Comparison of ENCODE assay signal across 10 mouse cellular contexts in genomic region chr9:27790725-27791638, GRCm38 (mm10). TPM values are rescaled to one million over a fixed set of nuclear protein-coding genes. Genes with fewer than 3 reads are reported as not detected.
DNase-seq lines count a peak whose midpoint lies in the region; ATAC-seq and TF ChIP-seq lines count a peak whose summit lies in the region.
"Had no signal": no experiment of that assay in that cellular context is flagged by ENCODE, and none has a peak within 500 bp of the region (broad histone marks: within the 10 kb centered on the region; RNA-seq: fewer than 3 reads in every experiment).

Gene Opcml, plus strand, starts transcription at chr9:27790775.

- no peak for TF ChIP-seq EP300 in heart, adult 2 months (IDR thresholded peaks at IDR 0.05; ENCODE audit: insufficient read depth, low read depth, low read length)

- peak within 1 kb of the TSS; percentile 65 for H3K4me2 ChIP-seq in heart, embryonic 15.5 days

- peaks cover 39% of the 10 kb centered on the region for H3K27me3 ChIP-seq in heart, embryonic 15.5 days
- peaks cover 2% of the 10 kb centered on the region; the same call in 1 of the 2 replicates for H3K27me3 ChIP-seq in heart, adult 2 months (ENCODE audit: control insufficient read depth, insufficient read depth, low read length)

- TF ChIP-seq POLR2A in heart, adult 2 months (IDR thresholded peaks at IDR 0.05; ENCODE audit: insufficient read depth, low read depth, low read length), result no peak

- no peak for TF ChIP-seq CTCF in heart, adult 2 months (IDR thresholded peaks at IDR 0.05)

- H3K36me3 ChIP-seq in heart, embryonic 15.5 days, result no peaks in the 10 kb centered on the region
- no peaks in the 10 kb centered on the region for H3K36me3 ChIP-seq in heart, adult 2 months (ENCODE audit: control insufficient read depth, insufficient read depth, low read length)
- H3K36me3 ChIP-seq: G1E had no signal

- WGBS in heart, embryonic 15.5 days, result 2% methylated on average over 28 of the region's 28 CpGs
- WGBS in heart, adult 2 months, result 2% methylated on average over 28 of the region's 28 CpGs

- peak within 1 kb of the TSS; percentile 37 for H3K4me3 ChIP-seq in heart, embryonic 15.5 days
- no peak within 1 kb of the TSS for H3K4me3 ChIP-seq in heart, adult 2 months

- no peaks in the 10 kb centered on the region for H3K9me3 ChIP-seq in heart, embryonic 15.5 days (replicated peaks)

- no peak within 1 kb of the TSS for H3K27ac ChIP-seq in heart, embryonic 15.5 days
- H3K27ac ChIP-seq in heart, adult 2 months, result no peak within 1 kb of the TSS
- H3K27ac ChIP-seq: liver, embryonic 14.5 days had no signal

- 0 out of 2 replicates have a peak within 1 kb of the TSS, but pooled peaks have one; percentile 4 for H3K9ac ChIP-seq in heart, embryonic 15.5 days
- H3K9ac ChIP-seq in heart, adult 2 months (ENCODE audit: low read depth, low read length), result no peak within 1 kb of the TSS
- H3K9ac ChIP-seq: liver, embryonic 14.5 days had no signal

- DNase-seq in heart, adult 2 months, result no peak
- DNase-seq in cerebellum, postnatal 10 days, result peak; percentile 74 to 77
- DNase-seq in frontal cortex, postnatal 14 days (ENCODE audit: low spot score in 2 of 2), result peak; percentile 49 to 58
- peak; percentile 75 for DNase-seq in left cerebral cortex, postnatal 36 days (ENCODE audit: low spot score in 2 of 2)
- peak; percentile 45 for DNase-seq in retina, embryonic 14.5 days (ENCODE audit: low spot score)
- no peak for DNase-seq in kidney, postnatal 10 days

- no peaks in the 10 kb centered on the region for H3K79me2 ChIP-seq in heart, adult 2 months (replicated peaks; ENCODE audit: control insufficient read depth, insufficient read depth, low read length)

- ATAC-seq in heart, embryonic 15.5 days (replicated peaks; ENCODE audit: insufficient number of reproducible peaks, insufficient read depth, low FRiP score, low read depth), result no peak; the same call in 1 of the 2 replicates
- ATAC-seq in erythroblast, adult 5-6 weeks (replicated peaks; ENCODE audit: low FRiP score, poor library complexity, severe bottlenecking), result no peak

- peaks cover 13% of the 10 kb centered on the region for H3K4me1 ChIP-seq in heart, embryonic 15.5 days (replicated peaks)
- no peaks in the 10 kb centered on the region for H3K4me1 ChIP-seq in heart, adult 2 months (ENCODE audit: control insufficient read depth, insufficient read depth, low read length)

- intact Hi-C loops in heart, adult 2 months (cut with DNase I), result no loop called here
- intact Hi-C loops in left cerebral cortex, postnatal 36 days (cut with DNase I), result loop anchor here (5.0 kb wide), 1 partner anchor 374 kb away; no protein-coding TSS in a partner anchor

RNA-seq across cellular contexts. Expression of gene Opcml, which starts in this region (rescaled TPM):
- 1.7 and 3.3 TPM in 2 replicates for polyA plus RNA-seq in heart, embryonic 15.5 days (2015; fragmentation: Nextera tagmentation; extraction: Ambion mirVana)
- 1 to 10 TPM in 1 of 2 experiments, under 1 TPM in 1; 0.94 to 1.3 TPM for total RNA-seq in heart, adult 2 months (2021)
- 1.2 and 1.9 TPM in 2 replicates for polyA plus RNA-seq in heart, adult 2 months (2012; rRNA removed)
- 100 to 1,000 TPM; 250 to 263 TPM for total RNA-seq in left cerebral cortex, postnatal 36 days (2021)
- not detected in 2 replicates for total RNA-seq in erythroblast, adult 5-6 weeks (2015; ENCODE audit: low replicate concordance)
- total RNA-seq in erythroblast, adult 5-6 weeks (2017; ENCODE audit: low replicate concordance), result not detected in 2 replicates
- polyA plus RNA-seq: G1E had no signal

Comparison
In these comparisons a context has a peak if more than half of its experiments do, and no peak if none do; other contexts are left out.
1. RNA of gene Opcml (total RNA-seq): 250 to 263 TPM in left cerebral cortex, postnatal 36 days; 0.94 to 1.3 TPM in heart, adult 2 months and not detected in erythroblast, adult 5-6 weeks; every median in the first group is over 100 times any median in the second.
2. DNase-seq: peak in cerebellum, postnatal 10 days (2 of 2), frontal cortex, postnatal 14 days (2 of 2), left cerebral cortex, postnatal 36 days (2 of 2) and retina, embryonic 14.5 days (single experiment); none in heart, adult 2 months (0 of 2) and kidney, postnatal 10 days (single experiment).